In genomic region chr1:65311214-65311933, GRCm38 (mm10) we compare ENCODE assay signal across 9 mouse cellular contexts. TPM values are rescaled to one million over a fixed set of nuclear protein-coding genes. Genes with fewer than 3 reads are reported as not detected.
DNase-seq lines count a peak whose midpoint lies in the region; ATAC-seq and TF ChIP-seq lines count a peak whose summit lies in the region.
"Had no signal": no experiment of that assay in that cellular context is flagged by ENCODE, and none has a peak within 500 bp of the region (broad histone marks: within the 10 kb centered on the region; RNA-seq: fewer than 3 reads in every experiment).

No protein-coding gene starts in this region.

- H3K27me3 ChIP-seq in heart, embryonic 10.5 days (ENCODE audit: insufficient read depth, poor library complexity, severe bottlenecking), result peaks cover 18% of the 10 kb centered on the region
- H3K27me3 ChIP-seq in embryonic facial prominence, embryonic 11.5 days (ENCODE audit: control insufficient read depth, insufficient read depth, low read length), result no peaks in the 10 kb centered on the region
- H3K27me3 ChIP-seq in limb, embryonic 10.5 days (ENCODE audit: low read depth, poor library complexity, severe bottlenecking), result peaks cover 22% of the 10 kb centered on the region
- peaks cover 14% of the 10 kb centered on the region for H3K27me3 ChIP-seq in stomach, embryonic 15.5 days (replicated peaks)
- H3K27me3 ChIP-seq in lung, postnatal 0 days (replicated peaks; ENCODE audit: insufficient read depth, low read length), result peaks cover 11% of the 10 kb centered on the region; the same call in 1 of the 2 replicates

- DNase-seq in heart, embryonic 10.5 days (ENCODE audit: low spot score), result peak; percentile 76
- no peak for DNase-seq in heart, adult 9 months (ENCODE audit: low spot score in 2 of 2)
- DNase-seq in 3134 (ENCODE audit: extremely low read depth, insufficient read length, low spot score), result peak; percentile 9
- DNase-seq in embryonic facial prominence, embryonic 11.5 days (ENCODE audit: low spot score), result peak; percentile 22
- peak; percentile 62 for DNase-seq in limb, embryonic 10.5 days (ENCODE audit: low spot score)
- no peak for DNase-seq in lung, postnatal 0 days (ENCODE audit: low spot score)
- DNase-seq in layer of hippocampus, adult 8-10 months (ENCODE audit: low spot score in 2 of 2), result no peak

- TF ChIP-seq CTCF in lung, postnatal 0 days (IDR thresholded peaks at IDR 0.05), result no peak

- H3K36me3 ChIP-seq in heart, embryonic 10.5 days, result no peaks in the 10 kb centered on the region
- no peaks in the 10 kb centered on the region for H3K36me3 ChIP-seq in embryonic facial prominence, embryonic 11.5 days (replicated peaks; ENCODE audit: control insufficient read depth, insufficient read depth, low read depth, low read length)
- no peaks in the 10 kb centered on the region for H3K36me3 ChIP-seq in limb, embryonic 10.5 days
- no peaks in the 10 kb centered on the region for H3K36me3 ChIP-seq in stomach, embryonic 15.5 days
- no peaks in the 10 kb centered on the region for H3K36me3 ChIP-seq in lung, postnatal 0 days (ENCODE audit: insufficient read depth, low read length)

- WGBS in heart, embryonic 10.5 days, result 2% methylated on average over 29 of the region's 29 CpGs
- WGBS in embryonic facial prominence, embryonic 11.5 days, result 1% methylated on average over 29 of the region's 29 CpGs
- 3% methylated on average over 29 of the region's 29 CpGs for WGBS in limb, embryonic 10.5 days
- 1% methylated on average over 29 of the region's 29 CpGs for WGBS in stomach, embryonic 15.5 days
- 3% methylated on average over 28 of the region's 29 CpGs for WGBS in lung, postnatal 0 days

- H3K9ac ChIP-seq in embryonic facial prominence, embryonic 11.5 days (replicated peaks; ENCODE audit: low read length), result peak overlapping the region; percentile 35
- H3K9ac ChIP-seq in stomach, embryonic 15.5 days, result no peak overlapping the region
- H3K9ac ChIP-seq in lung, postnatal 0 days (replicated peaks; ENCODE audit: low read depth), result no peak overlapping the region

- H3K4me2 ChIP-seq in embryonic facial prominence, embryonic 11.5 days (ENCODE audit: low read depth, low read length), result peak overlapping the region; percentile 61
- peak overlapping the region; percentile 50 for H3K4me2 ChIP-seq in stomach, embryonic 15.5 days
- H3K4me2 ChIP-seq in lung, postnatal 0 days (replicated peaks; ENCODE audit: low read depth, low read length), result no peak overlapping the region; the same call in 1 of the 2 replicates

- no peak for TF ChIP-seq EP300 in lung, postnatal 0 days (IDR thresholded peaks at IDR 0.05)

- H3K27ac ChIP-seq in heart, embryonic 10.5 days, result no peak overlapping the region
- no peak overlapping the region for H3K27ac ChIP-seq in embryonic facial prominence, embryonic 11.5 days (replicated peaks; ENCODE audit: low read depth, low read length)
- H3K27ac ChIP-seq in limb, embryonic 10.5 days, result no peak overlapping the region
- H3K27ac ChIP-seq in stomach, embryonic 15.5 days, result no peak overlapping the region
- no peak overlapping the region for H3K27ac ChIP-seq in lung, postnatal 0 days (ENCODE audit: low read length)

- ATAC-seq in embryonic facial prominence, embryonic 11.5 days (replicated peaks; ENCODE audit: insufficient number of reproducible peaks, low FRiP score, low TSS enrichment, low read depth), result peak; percentile 52; the same call in 1 of the 2 replicates
- ATAC-seq in stomach, embryonic 15.5 days (ENCODE audit: insufficient read depth, low FRiP score, low read depth), result no peak; the same call in 1 of the 2 replicates
- ATAC-seq in lung, postnatal 0 days, result no peak

- H3K4me1 ChIP-seq in heart, embryonic 10.5 days, result peaks cover 10% of the 10 kb centered on the region
- H3K4me1 ChIP-seq in embryonic facial prominence, embryonic 11.5 days (ENCODE audit: control insufficient read depth, insufficient read depth, low read length), result no peaks in the 10 kb centered on the region
- H3K4me1 ChIP-seq in limb, embryonic 10.5 days, result peaks cover 15% of the 10 kb centered on the region
- H3K4me1 ChIP-seq in stomach, embryonic 15.5 days, result peaks cover 7% of the 10 kb centered on the region
- no peaks in the 10 kb centered on the region for H3K4me1 ChIP-seq in lung, postnatal 0 days (ENCODE audit: insufficient read depth, low read depth, low read length)

- no peaks in the 10 kb centered on the region for H3K9me3 ChIP-seq in heart, embryonic 10.5 days
- no peaks in the 10 kb centered on the region for H3K9me3 ChIP-seq in embryonic facial prominence, embryonic 11.5 days (replicated peaks; ENCODE audit: control insufficient read depth, low read length)
- no peaks in the 10 kb centered on the region for H3K9me3 ChIP-seq in limb, embryonic 10.5 days (replicated peaks)
- no peaks in the 10 kb centered on the region for H3K9me3 ChIP-seq in stomach, embryonic 15.5 days
- no peaks in the 10 kb centered on the region for H3K9me3 ChIP-seq in lung, postnatal 0 days (ENCODE audit: low read length)

- H3K4me3 ChIP-seq in heart, embryonic 10.5 days, result peak overlapping the region; percentile 54
- peak overlapping the region; percentile 29 for H3K4me3 ChIP-seq in embryonic facial prominence, embryonic 11.5 days (ENCODE audit: low read depth, low read length)
- H3K4me3 ChIP-seq in limb, embryonic 10.5 days, result peak overlapping the region; percentile 49
- H3K4me3 ChIP-seq in stomach, embryonic 15.5 days (replicated peaks), result peak overlapping the region; percentile 20
- H3K4me3 ChIP-seq in lung, postnatal 0 days (ENCODE audit: low read depth, low read length), result no peak overlapping the region; the same call in 1 of the 2 replicates

RNA-seq across cellular contexts. Expression of gene Pth2r, which starts 29.5 kb away (rescaled TPM):
- 0.10 TPM in 1 of 2 replicates, not detected in the other for polyA plus RNA-seq in heart, embryonic 10.5 days (2016; fragmentation: Nextera tagmentation; extraction: Ambion mirVana)
- 0.22 TPM in 1 of 2 replicates, not detected in the other for polyA plus RNA-seq in embryonic facial prominence, embryonic 11.5 days (2014; fragmentation: Nextera tagmentation; extraction: Ambion mirVana)
- polyA plus RNA-seq in limb, embryonic 10.5 days (2016; fragmentation: Nextera tagmentation; extraction: Ambion mirVana), result not detected in 2 replicates
- polyA plus RNA-seq in stomach, embryonic 15.5 days (2015; fragmentation: Nextera tagmentation; extraction: Ambion mirVana), result not detected in 2 replicates
- polyA plus RNA-seq in lung, postnatal 0 days (2015; fragmentation: Nextera tagmentation; extraction: Ambion mirVana), result not detected in 2 replicates
- total RNA-seq in layer of hippocampus, adult 8-10 months (2022), result under 1 TPM; 0.41 to 0.98 (median 0.72) TPM
- polyA plus RNA-seq: spleen, adult 2 months had no signal

Comparison
In these comparisons a context has a peak if more than half of its experiments do, and no peak if none do; other contexts are left out.
1. DNase-seq: peak in heart, embryonic 10.5 days (single experiment), 3134 (single experiment), embryonic facial prominence, embryonic 11.5 days (single experiment) and limb, embryonic 10.5 days (single experiment); none in heart, adult 9 months (0 of 2), lung, postnatal 0 days (single experiment) and layer of hippocampus, adult 8-10 months (0 of 2).